Mouse (Mus musculus) stomach, embryonic 14.5 days (tissue): ENCODE results near the gene Tenm3. TPM values are rescaled to one million over a fixed set of nuclear protein-coding genes. Genes with fewer than 3 reads are reported as not detected.

Source experiments
- ATAC-seq: fragments of 200-750 bp; cut with Nextera tagmentation; 2 replicates; pipeline ENCODE4 v1.8.0; 2017; ENCODE audit warnings: low read depth, moderate TSS enrichment; ENCODE audit not compliant: insufficient number of reproducible peaks, insufficient read depth, low FRiP score
- H3K27ac ChIP-seq: fragments of 300-500 bp; sonication (generic); 2 replicates; pipeline ENCODE4 v1.5.1; 2014; ENCODE audit warnings: mild to moderate bottlenecking, low read length, moderate library complexity, mixed read lengths
- H3K27me3 ChIP-seq: fragments of 300-500 bp; sonication (generic); 2 replicates; pipeline ENCODE4 v1.6.1; 2014; ENCODE audit warnings: low read length, control low read depth, mixed read lengths; ENCODE audit not compliant: control insufficient read depth, insufficient read depth
- H3K36me3 ChIP-seq: fragments of 300-500 bp; sonication (generic); 2 replicates; pipeline ENCODE4 v1.6.1; 2014; ENCODE audit warnings: mild to moderate bottlenecking, control low read depth, low read length, moderate library complexity, mixed read lengths; ENCODE audit not compliant: control insufficient read depth, insufficient read depth
- H3K4me1 ChIP-seq: fragments of 300-500 bp; sonication (generic); 2 replicates; pipeline ENCODE4 v1.6.1; 2014; ENCODE audit warnings: low read length, control low read depth, mixed read lengths; ENCODE audit not compliant: control insufficient read depth, insufficient read depth
- H3K4me2 ChIP-seq: fragments of 300-500 bp; sonication (generic); replicated peaks from 2 replicates; pipeline ENCODE4 v1.6.1; 2014; ENCODE audit warnings: low read depth, low read length, control low read depth
- H3K4me3 ChIP-seq: fragments of 300-500 bp; sonication (generic); 2 replicates; pipeline ENCODE4 v1.5.1; 2014; ENCODE audit warnings: low read depth, low read length, control low read depth
- H3K9ac ChIP-seq: fragments of 300-500 bp; sonication (generic); replicated peaks from 2 replicates; pipeline ENCODE4 v1.6.1; 2014; ENCODE audit warnings: low read depth, mild to moderate bottlenecking, control low read depth, low read length, moderate library complexity, mixed read lengths
- H3K9me3 ChIP-seq: fragments of 300-500 bp; sonication (generic); 2 replicates; pipeline ENCODE4 v1.6.1; 2016; ENCODE audit warnings: low read depth, low read length, control low read depth; ENCODE audit not compliant: control insufficient read depth
- whole genome bisulfite sequencing: fragments of 180-500 bp; shearing (Covaris S2); extraction: QIAGEN DNeasy Blood & Tissue Kit; methylation state at CpG from one replicate; pipeline ENCODE4 v1.1.7; 2014; 5-methylcytosine and 5-hydroxymethylcytosine counted together
- polyA plus RNA-seq: library from polyadenylated mRNA; unstranded; fragments of >200 nt; fragmentation: Nextera tagmentation; extraction: Ambion mirVana; gene quantifications from 2 replicates; pipeline ENCODE4 v1.2.1, GENCODE M21; 2014

The Tenm3 gene
- polyA plus RNA-seq, 1 experiment from 2014 or later, result 29.8 TPM

DNA sequence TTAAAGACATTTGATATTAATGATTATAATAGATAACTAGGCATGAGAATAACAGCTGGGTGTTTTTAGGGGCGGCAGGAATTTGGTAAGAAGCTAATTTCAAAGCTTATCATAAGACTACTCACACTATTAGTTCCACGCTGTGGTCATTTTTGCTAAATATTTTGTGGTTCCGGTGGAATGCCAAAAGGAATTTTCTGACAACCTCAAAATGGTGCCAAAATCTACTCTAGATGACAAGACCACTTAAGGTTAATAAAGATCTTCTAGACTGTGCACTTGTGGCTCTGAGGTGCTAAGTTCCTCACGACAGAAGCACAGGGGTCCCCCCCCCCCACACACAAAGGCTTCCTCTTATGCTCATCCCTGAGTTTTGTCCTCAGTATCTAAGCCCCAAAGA is 21.5 kb downstream of the Tenm3 start:
- H3K4me1 ChIP-seq, result no peaks in the 10 kb centered on the region
- WGBS, result 82% methylated on average over 4 of the region's 4 CpGs
- no peaks in the 10 kb centered on the region for H3K27me3 ChIP-seq
- H3K4me3 ChIP-seq, result no peak overlapping the region
- H3K9me3 ChIP-seq, result no peaks in the 10 kb centered on the region
- no peak for ATAC-seq
- H3K4me2 ChIP-seq, result no peak overlapping the region
- no peaks in the 10 kb centered on the region for H3K36me3 ChIP-seq
- no peak overlapping the region for H3K9ac ChIP-seq
- no peak overlapping the region for H3K27ac ChIP-seq

DNA sequence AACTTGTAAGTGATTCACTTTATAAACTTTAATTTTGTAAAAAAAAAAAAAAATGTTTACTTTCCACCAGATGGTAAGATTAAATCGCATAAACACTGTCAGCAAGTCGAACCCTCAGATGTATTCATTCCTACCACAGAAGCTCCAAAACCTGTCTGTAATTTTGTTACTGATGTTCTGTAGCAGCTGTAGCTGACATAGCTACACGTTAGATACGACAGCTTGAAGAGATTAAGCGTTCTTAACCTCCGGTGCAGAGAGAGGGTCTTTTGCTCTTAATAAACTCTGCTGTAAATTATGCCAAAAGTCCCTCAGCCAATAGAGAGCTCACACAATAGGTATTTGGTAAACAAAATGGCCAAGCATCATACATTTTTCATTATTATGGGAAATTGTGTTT is 23.8 kb downstream of the Tenm3 start:
- no peaks in the 10 kb centered on the region for H3K27me3 ChIP-seq
- no peak overlapping the region for H3K9ac ChIP-seq
- no peak overlapping the region for H3K27ac ChIP-seq
- H3K4me3 ChIP-seq, result no peak overlapping the region
- H3K36me3 ChIP-seq, result no peaks in the 10 kb centered on the region
- 25% methylated on average over 6 of the region's 6 CpGs for WGBS
- H3K4me2 ChIP-seq, result no peak overlapping the region
- H3K4me1 ChIP-seq, result no peaks in the 10 kb centered on the region
- H3K9me3 ChIP-seq, result no peaks in the 10 kb centered on the region
- no peak for ATAC-seq

DNA sequence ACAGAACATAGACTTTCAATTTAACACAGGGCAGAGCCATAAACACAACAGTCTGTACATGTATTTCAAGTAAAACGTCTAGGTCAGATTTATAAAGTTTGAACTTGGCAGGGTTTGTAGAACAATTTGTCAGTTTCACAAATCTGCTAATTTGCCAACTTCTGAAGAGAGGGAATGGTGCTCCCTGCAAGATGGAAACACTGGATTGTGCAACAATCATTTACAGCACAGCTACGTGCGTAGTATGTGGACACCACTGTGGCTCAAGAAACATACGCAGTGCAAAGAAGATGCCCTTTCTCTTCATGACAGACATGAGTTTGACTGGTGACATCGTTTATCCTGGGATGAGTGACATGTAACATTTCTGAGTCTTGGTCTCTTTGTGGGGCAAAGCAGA is 24.4 kb downstream of the Tenm3 start:
- Histone ChIP-seq H3K9me3 (no peaks in the 10 kb centered on the region), H3K27me3 (no peaks in the 10 kb centered on the region), H3K36me3 (no peaks in the 10 kb centered on the region), H3K4me1 (no peaks in the 10 kb centered on the region), H3K4me2 (peak overlapping the region; percentile 27), H3K9ac (no peak overlapping the region), H3K4me3 (no peak overlapping the region), H3K27ac (peak overlapping the region; percentile 62; the same call in 1 of the 2 replicates)
- 55% methylated on average over 5 of the region's 5 CpGs for WGBS
- ATAC-seq, result no peak

DNA sequence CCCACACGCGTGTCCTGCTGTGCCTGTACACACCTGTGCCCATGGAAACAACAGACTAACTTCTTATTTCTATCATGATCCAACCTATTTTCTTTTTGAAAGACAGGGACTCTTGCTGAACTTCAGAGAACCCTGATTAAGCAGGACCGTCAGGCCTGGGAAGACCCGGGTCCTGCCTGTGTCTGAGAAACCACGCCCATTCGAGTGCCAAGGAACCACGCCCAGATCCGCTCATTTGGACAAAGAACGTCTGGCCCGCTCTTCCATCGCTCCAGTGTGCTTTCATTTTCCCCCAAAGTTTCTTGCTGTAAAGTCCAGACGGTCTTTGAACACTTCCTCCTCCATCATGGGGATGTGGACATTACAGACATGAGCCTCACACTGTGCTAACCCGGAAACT is 26.8 kb downstream of the Tenm3 start:
- H3K4me3 ChIP-seq, result no peak overlapping the region
- WGBS, result 48% methylated on average over 13 of the region's 13 CpGs
- no peaks in the 10 kb centered on the region for H3K9me3 ChIP-seq
- no peak for ATAC-seq
- no peaks in the 10 kb centered on the region for H3K27me3 ChIP-seq
- H3K27ac ChIP-seq, result no peak overlapping the region
- H3K36me3 ChIP-seq, result no peaks in the 10 kb centered on the region
- no peaks in the 10 kb centered on the region for H3K4me1 ChIP-seq
- no peak overlapping the region for H3K4me2 ChIP-seq
- no peak overlapping the region for H3K9ac ChIP-seq

DNA sequence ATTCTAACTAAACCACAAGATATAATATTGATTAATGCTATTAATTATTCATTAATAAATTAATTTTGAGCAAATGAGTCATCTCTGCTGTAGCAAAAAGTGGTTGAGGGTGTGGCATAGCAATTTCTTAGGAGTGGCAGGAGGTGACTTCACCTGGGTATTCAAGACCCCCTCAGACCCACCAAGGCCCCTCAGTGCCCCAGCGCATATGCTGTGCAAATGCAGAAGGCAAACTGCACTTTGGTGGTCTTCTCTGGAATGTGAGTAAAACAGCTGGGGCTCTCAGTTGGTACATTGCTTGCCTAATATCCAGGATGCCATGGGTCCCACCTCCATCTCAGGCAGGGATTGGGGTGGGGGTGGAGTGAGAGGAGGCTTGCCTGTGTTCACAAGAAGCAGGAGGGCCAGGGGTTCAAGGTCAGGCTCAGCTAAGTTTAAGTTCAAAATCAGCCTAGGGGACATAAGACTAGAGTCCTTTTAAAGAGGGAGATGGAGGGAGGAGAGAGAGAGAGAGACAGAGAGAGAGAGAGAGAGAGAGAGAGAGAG is 31.5 kb downstream of the Tenm3 start:
- H3K4me1 ChIP-seq, result no peaks in the 10 kb centered on the region
- no peaks in the 10 kb centered on the region for H3K27me3 ChIP-seq
- no peak overlapping the region for H3K4me2 ChIP-seq
- no peaks in the 10 kb centered on the region for H3K9me3 ChIP-seq
- H3K4me3 ChIP-seq, result no peak overlapping the region
- H3K27ac ChIP-seq, result no peak overlapping the region
- no peaks in the 10 kb centered on the region for H3K36me3 ChIP-seq
- WGBS, result 96% methylated on average over 1 of the region's 1 CpGs
- H3K9ac ChIP-seq, result no peak overlapping the region
- ATAC-seq, result no peak

DNA sequence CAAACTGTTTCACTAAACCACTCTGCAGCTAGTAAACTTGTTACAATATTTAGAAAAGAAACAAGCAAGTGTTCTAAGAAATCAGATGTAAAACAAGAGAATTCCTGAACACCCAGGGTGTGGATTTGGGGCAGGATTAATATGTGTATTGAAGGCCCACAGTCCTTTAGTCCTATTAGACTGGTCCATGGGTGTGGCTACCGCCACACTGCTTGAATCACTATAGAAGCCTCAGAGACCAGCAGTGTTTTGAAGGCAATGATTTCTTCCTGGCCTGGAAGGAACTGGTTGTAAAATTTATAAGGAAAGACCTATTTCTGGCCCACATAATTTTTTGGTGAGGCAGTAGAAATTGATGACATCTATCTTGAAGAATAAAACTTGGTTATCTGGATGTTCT is 33.1 kb downstream of the Tenm3 start:
- no peak overlapping the region for H3K27ac ChIP-seq
- ATAC-seq, result no peak
- no peaks in the 10 kb centered on the region for H3K9me3 ChIP-seq
- no peaks in the 10 kb centered on the region for H3K27me3 ChIP-seq
- H3K4me1 ChIP-seq, result no peaks in the 10 kb centered on the region
- H3K4me3 ChIP-seq, result no peak overlapping the region
- 75% methylated on average over 1 of the region's 1 CpGs for WGBS
- no peak overlapping the region for H3K9ac ChIP-seq
- no peaks in the 10 kb centered on the region for H3K36me3 ChIP-seq
- H3K4me2 ChIP-seq, result no peak overlapping the region

DNA sequence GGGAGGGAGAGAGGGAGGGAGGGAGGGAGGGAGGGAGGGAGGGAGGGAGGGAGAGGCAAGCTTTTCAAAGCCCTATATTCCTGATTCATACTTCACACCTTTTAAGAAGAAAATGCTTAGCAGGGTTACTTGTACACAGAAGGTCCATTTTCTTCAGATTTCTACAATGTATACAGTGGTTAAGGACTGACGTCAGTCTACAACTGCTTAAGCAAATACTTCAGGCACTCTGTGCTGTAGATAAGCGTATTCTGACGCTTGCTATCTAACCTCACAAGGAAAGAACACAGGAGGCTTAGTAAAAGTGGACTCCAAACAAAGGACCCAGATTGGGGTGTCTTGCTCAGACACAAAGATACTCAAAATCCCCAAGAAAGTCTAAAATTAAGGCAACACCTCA is 34.6 kb downstream of the Tenm3 start:
- no peaks in the 10 kb centered on the region for H3K36me3 ChIP-seq
- H3K27me3 ChIP-seq, result no peaks in the 10 kb centered on the region
- WGBS, result 48% methylated on average over 3 of the region's 3 CpGs
- H3K4me1 ChIP-seq, result no peaks in the 10 kb centered on the region
- H3K27ac ChIP-seq, result no peak overlapping the region
- H3K4me2 ChIP-seq, result no peak overlapping the region
- H3K9me3 ChIP-seq, result no peaks in the 10 kb centered on the region
- ATAC-seq, result peak; percentile 87; the same call in 1 of the 2 replicates
- H3K4me3 ChIP-seq, result no peak overlapping the region
- H3K9ac ChIP-seq, result no peak overlapping the region

DNA sequence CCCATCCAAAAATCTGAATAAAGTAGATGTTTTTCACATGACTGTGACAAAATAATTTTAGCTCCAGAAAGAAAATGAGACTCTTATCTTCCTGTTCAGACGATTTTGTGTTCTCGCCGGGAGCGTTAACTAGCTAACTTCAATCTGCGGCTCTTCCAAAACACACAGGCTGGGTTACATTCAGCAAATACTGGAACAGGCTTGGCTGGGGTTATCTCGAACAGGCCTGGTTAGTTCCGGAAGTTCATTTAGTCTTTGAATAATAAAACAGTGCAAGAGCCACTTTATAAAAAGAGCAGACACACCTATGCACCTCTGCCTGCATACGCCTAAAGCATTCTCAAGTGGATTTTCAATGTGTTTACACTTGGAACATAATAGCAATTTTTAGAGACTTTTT is 40.7 kb downstream of the Tenm3 start:
- no peak overlapping the region for H3K4me2 ChIP-seq
- no peak overlapping the region for H3K4me3 ChIP-seq
- no peak for ATAC-seq
- peaks cover under 1% of the 10 kb centered on the region; the same call in 1 of the 2 replicates for H3K4me1 ChIP-seq
- H3K27ac ChIP-seq, result no peak overlapping the region
- H3K9ac ChIP-seq, result no peak overlapping the region
- no peaks in the 10 kb centered on the region for H3K36me3 ChIP-seq
- WGBS, result 68% methylated on average over 8 of the region's 8 CpGs
- H3K9me3 ChIP-seq, result no peaks in the 10 kb centered on the region
- no peaks in the 10 kb centered on the region for H3K27me3 ChIP-seq

DNA sequence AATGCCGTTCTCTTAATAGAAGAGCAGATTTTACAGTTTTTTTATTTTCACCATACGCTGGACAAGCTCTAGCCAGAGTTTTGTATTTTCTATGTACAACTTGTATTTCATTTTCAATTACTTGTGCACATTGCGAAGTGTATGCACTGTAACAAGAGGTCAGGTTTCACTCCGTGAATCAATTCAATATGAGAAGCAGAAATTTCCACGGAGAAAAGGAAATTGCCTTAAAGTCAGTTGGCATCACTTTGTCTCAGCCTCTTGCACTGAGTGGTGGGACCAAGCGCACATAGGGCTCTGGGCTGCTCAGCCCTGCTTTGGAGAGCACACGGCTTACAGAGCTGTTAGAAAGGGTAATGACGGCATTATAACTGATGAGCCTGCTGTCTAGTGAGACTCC is 41.5 kb downstream of the Tenm3 start:
- Histone ChIP-seq H3K27me3 (no peaks in the 10 kb centered on the region), H3K27ac (no peak overlapping the region)

More for the DNA sequence above, 41.5 kb downstream of the Tenm3 start:
- Histone ChIP-seq H3K9me3 (no peaks in the 10 kb centered on the region), H3K4me1 (peaks cover 4% of the 10 kb centered on the region; the same call in 1 of the 2 replicates), H3K4me3 (no peak overlapping the region), H3K36me3 (no peaks in the 10 kb centered on the region), H3K9ac (no peak overlapping the region), H3K4me2 (no peak overlapping the region)
- 74% methylated on average over 8 of the region's 8 CpGs for WGBS
- no peak for ATAC-seq
